Mouse (Mus musculus): ENCODE data around the gene Zfp668.

- TF ChIP-seq CTCF (conservative IDR thresholded peaks at IDR 0.05 in 1 of 2, IDR thresholded peaks at IDR 0.05 in 1 of 2; ENCODE audit: low read depth in 2 of 2, low read length in 2 of 2) (peak; percentile 72 to 75), NELFE (IDR thresholded peaks at IDR 0.05; ENCODE audit: low read depth, low read length) (no peak), EP300 (IDR thresholded peaks at IDR 0.05; ENCODE audit: low read length) (no peak), CHD1 (IDR thresholded peaks at IDR 0.05; ENCODE audit: low read depth, low read length) (no peak), POLR2A (IDR thresholded peaks at IDR 0.05; ENCODE audit: low read depth, low read length) (no peak), NRF1 (IDR thresholded peaks at IDR 0.05; ENCODE audit: low read depth, low read length) (no peak), ZKSCAN1 (IDR thresholded peaks at IDR 0.05; ENCODE audit: borderline replicate concordance, low read depth, low read length) (no peak), MYC (IDR thresholded peaks at IDR 0.05; ENCODE audit: low read depth, low read length) (no peak), BHLHE40 (IDR thresholded peaks at IDR 0.05; ENCODE audit: low read depth, low read length) (no peak)
Observed at GRCm38 (mm10) chr7:127896384-127896783, 19.8 kb upstream of the Zfp668 start.

All from CH12.LX (cell line).